Mouse (Mus musculus) T-helper 17 cell (primary cell): Measurements from ENCODE around the gene Dapl1.

Experiments used
- in situ Hi-C, 2 experiments: fragments of 300-600 bp; cut with MboI, MseI; formaldehyde crosslinking; loops; 1 replicate in 1 of 2; 2 replicates in 1 of 2; pipeline ENCODE4 v1.15.1; 2025; ENCODE audit warnings: high pct_unique_total_duplicates in 2 of 2

Dapl1 gene

GRCm38 (mm10) chr2:59471051-59471948 lies 13.2 kb upstream of the Dapl1 start:
- in situ Hi-C loops: no loop called here

DNA sequence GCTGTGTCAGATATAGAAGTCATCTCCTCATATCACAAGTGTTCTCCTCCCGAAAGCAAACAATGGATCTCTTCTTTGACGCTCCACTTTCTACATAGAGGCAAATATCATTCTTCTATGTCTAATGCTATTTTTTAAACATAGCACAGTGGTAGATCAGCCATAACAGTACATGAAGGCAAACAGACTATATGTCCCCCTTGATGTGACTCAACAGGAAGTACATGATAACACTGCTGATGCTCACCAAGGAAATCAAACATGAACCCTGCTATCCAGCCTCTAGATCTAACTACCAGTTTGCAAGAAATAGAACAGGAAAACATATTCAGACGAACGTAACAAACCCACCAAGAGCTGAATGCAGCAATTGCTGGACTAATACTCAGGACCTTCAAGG lies 10.1 kb upstream of the Dapl1 start:
- in situ Hi-C loops: no loop called here

- in situ Hi-C loops: no loop called here
Measured at GRCm38 (mm10) chr2:59485080-59485479, 627 bp downstream of the Dapl1 start.

- in situ Hi-C loops: no loop called here
Measured at GRCm38 (mm10) chr2:59485657-59486056, 1.2 kb downstream of the Dapl1 start.

- in situ Hi-C loops: no loop called here
Measured at GRCm38 (mm10) chr2:59486196-59486845, 1.9 kb downstream of the Dapl1 start.

GRCm38 (mm10) chr2:59488235-59488634 lies 3.8 kb downstream of the Dapl1 start:
- in situ Hi-C loops: no loop called here

DNA sequence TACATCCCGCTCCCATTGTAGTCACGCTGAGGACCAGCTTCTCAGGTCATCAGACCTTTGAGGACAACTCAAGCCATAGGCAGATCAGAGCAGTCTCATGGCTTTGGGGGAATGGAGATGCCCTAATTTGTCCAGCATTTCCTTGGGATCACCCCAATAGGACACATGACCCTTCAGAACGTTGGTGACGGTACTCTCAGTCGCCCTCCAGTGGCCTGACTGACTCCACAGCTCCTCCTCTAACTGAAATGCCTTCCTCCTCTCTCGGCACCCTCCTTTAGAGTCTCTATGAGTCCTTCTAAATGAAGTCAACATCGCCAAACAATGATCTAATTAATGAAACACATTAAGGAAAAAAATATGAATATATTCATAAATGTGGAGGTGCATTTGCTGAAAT lies 5.9 kb downstream of the Dapl1 start:
- in situ Hi-C loops: no loop called here

- in situ Hi-C loops: no loop called here
Measured at GRCm38 (mm10) chr2:59493445-59494085, 9.1 kb downstream of the Dapl1 start.

- in situ Hi-C loops: no loop called here
Measured at GRCm38 (mm10) chr2:59499146-59499545, 14.7 kb downstream of the Dapl1 start.

DNA sequence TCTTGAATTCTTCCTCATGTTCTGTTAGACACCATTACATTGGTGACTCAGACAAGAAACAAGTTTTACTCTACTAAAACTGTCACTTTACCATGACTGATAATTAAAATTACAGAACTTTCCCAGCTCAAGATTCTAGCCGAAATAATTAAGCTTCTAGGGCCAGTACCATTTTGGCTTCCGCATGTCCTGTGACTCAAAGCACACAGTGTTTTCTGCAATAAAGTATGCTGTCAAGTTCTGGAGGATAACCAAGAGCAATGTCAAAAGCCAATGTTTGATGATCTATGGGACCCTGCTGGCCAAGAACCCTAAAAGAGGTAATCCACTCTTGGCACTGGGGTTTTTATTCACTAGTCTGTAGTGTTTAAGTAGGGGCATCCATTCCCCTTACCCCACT lies 15.3 kb downstream of the Dapl1 start:
- in situ Hi-C loops: no loop called here

DNA sequence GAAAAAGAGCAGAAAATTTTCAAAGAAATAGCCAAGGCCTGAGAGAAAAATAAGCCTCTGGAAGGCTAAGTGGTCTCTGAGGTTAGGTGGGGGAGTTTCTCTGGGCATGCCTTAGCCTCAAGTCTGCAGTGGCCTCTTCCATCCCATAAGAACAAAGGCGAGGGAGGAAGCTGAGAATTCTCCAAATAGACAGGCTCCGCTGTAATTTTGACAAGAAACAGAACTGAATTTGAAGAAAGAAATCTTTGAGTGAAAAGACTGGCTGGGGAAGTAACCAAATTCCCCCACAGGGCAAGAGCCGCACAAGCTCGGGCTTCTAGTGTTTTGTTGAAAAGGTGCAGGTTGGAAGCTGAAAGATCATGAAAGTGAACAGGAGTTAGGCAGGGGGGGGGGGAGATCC lies 24.6 kb downstream of the Dapl1 start:
- in situ Hi-C loops: no loop called here

GRCm38 (mm10) chr2:59510416-59510815 lies 26.0 kb downstream of the Dapl1 start:
- in situ Hi-C loops: no loop called here

DNA sequence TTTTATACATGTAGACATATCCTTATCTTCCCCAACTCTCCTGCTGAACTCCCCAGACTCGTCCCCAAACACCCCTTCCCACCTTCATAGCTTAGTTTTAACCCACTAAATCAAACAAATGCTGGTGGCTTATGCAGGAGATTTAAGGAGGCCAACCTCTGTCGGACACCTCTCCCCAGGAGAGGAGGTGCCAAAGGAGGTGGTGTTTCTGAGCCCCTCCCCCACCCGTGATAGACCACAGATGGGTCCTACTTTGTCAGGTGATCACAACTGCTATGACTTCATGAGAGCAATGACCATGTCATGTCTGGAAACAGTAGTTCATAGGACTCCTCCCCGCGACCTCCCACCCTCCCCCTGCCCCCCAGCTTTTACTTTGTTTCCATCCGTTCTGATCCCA lies 26.4 kb downstream of the Dapl1 start:
- in situ Hi-C loops: no loop called here

- in situ Hi-C loops: no loop called here
Measured at GRCm38 (mm10) chr2:59520663-59521062, 36.2 kb downstream of the Dapl1 start.

DNA sequence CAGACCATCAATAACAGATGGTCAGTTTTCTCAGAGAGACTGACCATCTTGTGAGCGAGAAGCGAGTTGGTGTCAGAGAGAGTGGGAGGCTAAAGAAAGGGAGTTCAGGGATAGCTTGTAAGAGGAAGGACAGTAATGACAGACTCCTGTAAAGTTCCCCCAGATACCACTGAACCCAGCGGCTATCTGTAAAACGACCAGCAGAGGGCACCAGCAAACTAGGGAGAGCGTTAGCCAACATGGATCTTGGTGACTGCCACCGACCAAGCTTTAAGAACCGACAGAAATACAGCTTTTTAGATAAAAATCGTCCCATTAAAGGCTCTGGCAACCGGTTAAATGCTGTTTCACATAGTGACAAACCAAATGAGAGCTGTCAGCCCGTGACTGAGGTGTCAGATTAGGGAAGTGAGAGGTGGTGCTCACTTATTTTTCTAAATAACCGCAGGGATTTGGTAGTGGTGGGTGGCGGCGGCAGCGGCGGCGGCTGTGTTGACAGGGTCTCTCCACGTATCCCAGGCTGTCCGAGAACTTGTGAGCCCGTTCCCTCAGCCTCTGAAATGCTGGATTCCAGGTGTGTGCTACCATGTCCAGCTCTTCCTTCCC lies 37.7 kb downstream of the Dapl1 start:
- in situ Hi-C loops: no loop called here

- in situ Hi-C loops: no loop called here
Measured at GRCm38 (mm10) chr2:59523526-59523925, 39.1 kb downstream of the Dapl1 start.

DNA sequence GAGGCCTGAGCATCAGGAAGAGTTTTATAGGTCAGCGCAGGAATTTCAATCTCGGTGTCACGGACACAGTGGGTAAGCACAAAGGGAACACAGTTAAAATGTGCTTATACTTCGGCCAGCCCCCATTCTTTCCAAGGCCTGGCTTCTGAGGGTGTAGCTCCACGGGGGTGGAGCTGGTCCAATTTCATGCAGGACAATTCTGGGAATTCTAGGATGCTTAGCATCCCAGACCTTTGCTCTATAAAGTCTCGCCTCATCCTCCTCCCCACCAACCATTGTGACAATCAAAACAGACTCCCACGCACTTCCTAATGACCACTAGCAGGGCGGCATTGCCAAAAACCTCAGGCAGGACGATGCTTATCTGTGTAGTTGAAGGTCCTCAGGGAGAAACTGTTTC lies 42.4 kb downstream of the Dapl1 start:
- in situ Hi-C loops: no loop called here

GRCm38 (mm10) chr2:59529574-59530080 lies 45.2 kb downstream of the Dapl1 start:
- in situ Hi-C loops: no loop called here

DNA sequence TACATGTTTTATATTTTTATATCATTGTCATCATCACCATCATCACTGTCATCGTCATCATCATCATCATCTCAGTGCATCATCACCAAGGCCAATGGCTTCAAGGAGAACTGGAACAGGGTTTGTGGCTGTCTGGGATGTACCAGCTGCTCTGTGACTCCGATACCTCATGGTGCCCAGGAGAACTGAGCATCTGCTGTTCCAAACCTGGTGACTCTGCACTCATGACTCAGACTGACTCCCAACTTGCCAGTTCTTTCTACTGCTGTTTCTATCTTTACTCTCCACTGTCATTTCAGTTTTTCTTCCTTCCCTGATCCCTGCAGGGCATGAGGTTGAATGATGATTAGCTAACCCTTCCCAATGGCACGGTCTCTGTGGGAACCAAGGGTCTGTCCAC lies 46.4 kb downstream of the Dapl1 start:
- in situ Hi-C loops: no loop called here

DNA sequence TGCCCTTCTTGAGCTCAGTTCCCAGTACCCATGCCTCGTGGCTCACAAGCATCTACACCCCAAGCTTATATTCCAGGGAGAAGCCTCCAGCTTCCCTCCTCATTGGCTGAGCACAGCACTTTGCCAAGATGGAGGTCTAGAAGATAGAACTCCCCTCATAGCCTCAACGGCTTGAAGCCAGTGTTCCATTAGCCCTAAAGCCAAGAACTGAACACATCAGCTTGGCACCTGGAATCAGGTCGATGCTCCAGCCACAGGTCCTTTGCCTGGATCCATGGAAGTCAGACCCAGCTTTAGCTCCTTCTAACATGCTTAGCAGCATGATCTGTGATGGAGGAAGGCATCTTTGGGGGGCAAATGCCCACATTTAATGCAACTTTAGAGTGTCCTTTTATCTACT lies 48.5 kb downstream of the Dapl1 start:
- in situ Hi-C loops: no loop called here

GRCm38 (mm10) chr2:59533504-59533903 lies 49.1 kb downstream of the Dapl1 start:
- in situ Hi-C loops: no loop called here
